Mouse (Mus musculus) left cerebral cortex, adult 11 months (tissue): ENCODE measurements around the gene 1700113H08Rik.

Experiments
- DNase-seq: peaks from one replicate; pipeline ENCODE4 v3.0.0; 2022; ENCODE audit warnings: low spot score

1700113H08Rik gene

DNA sequence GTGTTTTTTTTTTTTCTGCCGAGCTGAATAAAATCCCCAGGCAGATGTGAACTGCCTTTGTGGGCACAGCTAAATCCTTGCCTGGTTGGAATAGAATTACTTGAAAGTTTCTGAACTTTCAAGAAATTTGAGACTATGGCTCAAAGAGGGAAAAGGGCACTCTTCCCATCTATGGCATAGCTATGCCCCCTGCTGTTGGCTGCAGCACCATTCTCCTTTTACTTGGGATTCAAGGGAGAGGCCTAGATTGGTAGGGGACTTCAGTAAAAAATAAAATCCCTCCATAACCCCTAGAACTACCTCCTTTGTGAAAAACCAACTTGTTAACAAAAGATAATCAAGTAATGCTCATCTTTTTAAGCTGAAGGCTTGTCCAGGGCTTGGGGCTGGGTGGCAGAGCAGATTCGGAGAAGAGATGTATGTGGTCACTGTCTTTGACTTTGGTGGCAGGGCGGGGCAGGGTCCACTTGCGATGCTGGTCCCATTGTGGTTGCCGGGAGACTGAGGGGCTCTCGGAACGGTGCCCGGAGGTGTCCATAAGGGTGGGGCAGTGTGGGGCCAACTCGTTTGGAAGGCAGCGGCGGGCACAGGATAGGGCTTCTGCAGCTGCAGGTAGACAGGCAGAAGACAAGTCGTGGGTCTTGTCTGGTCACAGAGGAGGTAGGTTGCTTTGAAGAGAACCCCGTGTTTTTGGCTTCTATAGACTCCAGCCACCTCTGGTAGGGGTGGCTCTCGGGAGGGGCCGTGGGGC lies at the start of gene 1700113H08Rik:
TSS of gene 1700113H08Rik (plus strand) at position 546 of the 751 bp plus-strand sequence.
- no peak for DNase-seq

DNA sequence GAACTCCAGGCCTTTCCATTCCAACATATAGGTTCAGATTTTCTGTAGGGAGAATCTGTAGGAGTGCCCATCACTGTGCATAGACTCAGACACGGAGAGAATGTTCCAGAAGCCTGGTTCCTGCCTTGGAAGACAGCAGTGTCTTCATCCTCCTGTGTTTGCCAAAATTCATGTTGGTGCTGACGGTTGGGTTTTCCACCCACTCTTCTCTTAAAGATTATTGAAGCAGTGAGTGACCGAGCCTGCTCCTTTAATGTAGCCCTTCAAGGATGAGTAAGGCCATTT lies 49.7 kb upstream of the 1700113H08Rik start:
- no peak for DNase-seq

DNA sequence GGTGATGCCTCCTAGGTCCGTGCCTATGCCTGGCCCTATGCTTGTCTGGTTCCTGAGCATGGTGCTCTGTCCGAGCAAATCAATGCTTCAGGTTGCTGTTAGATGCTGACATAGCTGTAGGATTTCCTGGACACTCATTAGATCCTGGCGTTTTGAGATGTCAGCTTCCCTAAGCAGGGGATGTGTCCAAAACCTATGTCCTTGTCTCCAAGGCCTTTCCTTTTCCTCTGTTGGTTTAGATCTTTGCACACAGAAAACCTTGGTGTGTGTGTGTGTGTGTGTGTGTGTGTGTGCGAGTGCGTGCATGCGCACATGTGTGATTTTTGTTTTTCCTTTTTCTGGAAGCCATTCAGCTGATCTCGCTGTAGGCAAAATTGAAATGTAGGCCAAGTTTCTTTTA lies 45.8 kb upstream of the 1700113H08Rik start:
- DNase-seq, result no peak

DNA sequence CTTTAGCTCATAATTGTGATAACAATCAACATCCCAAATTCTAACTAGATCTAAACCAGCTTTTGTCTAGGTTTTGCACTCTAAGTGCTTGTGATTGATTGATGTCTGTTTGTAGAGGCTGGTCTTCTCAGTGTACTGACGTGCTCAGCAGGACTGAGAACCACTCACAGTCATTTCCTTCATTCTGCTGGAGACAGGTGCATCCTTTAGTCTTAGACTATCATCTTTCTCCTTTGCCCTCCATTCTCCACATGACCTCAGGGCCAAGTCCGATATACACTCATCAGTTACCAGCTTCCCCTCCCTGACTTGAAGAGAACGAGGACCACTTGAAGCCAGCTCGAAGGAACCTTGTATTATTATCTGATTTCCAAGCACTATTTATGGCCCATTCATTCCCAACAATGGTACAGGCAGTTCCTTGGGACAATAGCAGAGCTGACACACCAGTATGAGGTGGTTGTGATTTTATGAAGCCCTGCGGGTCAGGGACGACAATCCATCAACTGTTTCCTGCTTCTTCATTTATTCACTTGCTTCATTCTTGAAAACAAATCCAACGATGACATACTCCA lies 43.4 kb upstream of the 1700113H08Rik start:
- no peak for DNase-seq

DNA sequence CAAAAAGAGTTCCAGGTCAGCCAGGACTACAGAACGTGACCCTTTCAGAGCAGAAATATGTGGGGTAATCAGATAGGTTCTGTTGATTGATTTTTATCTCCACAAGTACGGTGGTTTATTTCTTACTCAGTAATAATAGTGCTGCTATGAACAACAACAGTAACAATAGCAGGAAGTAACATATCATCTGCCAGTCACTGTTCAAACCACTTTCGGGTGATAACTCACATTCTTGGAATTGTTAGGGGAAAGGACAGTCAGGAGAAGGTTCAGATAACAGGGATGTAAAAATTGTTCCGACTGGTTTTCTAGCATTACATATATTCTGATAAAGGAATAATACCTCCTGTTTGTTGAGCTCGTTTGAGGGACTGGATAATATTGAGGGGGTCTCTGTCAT lies 42.4 kb upstream of the 1700113H08Rik start:
- no peak for DNase-seq

DNA sequence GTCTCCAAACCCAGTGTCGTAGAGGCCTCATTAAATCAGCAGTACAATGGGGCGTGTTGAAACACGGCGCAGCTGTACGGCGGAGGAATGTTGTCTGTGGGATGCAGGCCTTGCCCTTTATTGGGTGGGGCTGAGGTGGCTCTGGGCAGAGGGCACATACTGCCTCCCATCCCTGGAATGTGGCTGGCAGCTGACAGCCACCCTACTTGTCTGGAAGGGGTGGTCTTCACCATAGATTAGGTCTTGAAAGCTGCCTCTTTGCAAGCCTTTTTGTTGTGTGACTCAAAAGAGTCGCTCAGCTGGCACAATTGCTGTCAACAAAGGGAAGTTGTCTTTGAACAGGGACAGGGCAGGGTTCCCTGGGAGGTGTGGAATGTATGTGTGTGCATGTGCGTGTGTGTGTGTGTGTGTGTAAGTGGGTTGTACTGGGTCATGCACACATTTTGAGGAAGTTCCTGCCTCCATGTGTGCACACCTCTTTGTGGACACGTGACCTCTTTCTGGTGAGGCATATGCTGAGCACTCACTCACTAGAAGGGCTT lies 41.6 kb upstream of the 1700113H08Rik start:
- no peak for DNase-seq

DNA sequence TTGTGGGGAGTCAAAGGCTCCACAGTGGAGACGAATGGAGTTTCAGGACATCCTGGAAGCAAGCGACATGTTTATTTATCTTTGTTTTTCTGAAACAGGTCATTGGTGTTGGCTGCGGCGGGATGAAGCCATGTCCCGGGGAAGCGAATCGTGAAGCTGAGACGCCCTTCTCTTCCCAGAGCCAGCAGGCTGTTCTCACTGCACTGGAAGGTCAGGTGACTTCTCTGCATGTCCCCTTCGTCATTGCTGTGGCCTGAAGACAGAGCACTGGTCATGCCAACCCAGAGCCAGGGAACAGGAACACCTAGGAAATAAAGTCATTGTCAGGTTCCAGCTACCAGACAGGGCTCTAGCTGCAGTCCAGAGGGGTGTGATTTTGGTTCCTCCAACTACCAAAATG lies 39.0 kb upstream of the 1700113H08Rik start:
- DNase-seq, result no peak

DNA sequence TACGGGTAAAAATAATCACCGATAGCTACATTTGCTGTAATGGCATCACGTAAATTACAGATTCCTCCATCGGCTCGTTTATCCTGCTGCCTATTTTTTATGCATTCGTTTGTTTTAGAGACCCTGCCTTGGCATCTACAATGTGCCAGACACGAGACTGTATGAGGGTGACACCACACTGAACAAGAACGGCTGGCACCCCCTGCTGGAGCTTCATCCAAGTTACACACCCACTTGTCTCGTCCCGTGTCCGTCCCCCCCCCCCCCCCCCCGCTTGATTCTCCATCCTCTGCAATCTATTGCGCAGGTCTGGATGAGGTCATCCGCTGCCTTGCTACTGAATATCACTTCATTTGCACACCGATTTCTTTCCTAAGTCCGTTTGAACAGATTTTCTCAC lies 37.1 kb upstream of the 1700113H08Rik start:
- DNase-seq, result no peak

DNA sequence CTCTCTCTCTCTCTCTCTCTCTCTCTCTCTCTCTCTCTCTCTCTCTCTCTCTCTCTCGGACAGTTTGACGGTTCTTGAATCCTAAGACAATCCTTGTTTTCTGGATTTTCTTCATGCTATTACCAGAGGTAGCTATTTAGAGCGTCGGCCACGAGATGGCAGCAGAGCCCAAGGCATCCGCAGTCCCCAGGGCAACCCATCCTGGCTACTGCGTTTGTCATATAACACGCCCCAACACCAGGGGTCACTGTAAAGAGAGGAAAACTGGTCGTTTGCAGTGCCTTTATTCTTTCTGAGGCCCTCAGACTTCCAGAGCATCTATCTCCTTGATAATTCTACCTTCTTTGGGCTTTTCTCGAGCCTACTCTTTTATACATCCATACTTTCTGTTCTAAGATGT lies 33.0 kb upstream of the 1700113H08Rik start:
- DNase-seq, result peak; percentile 63

DNA sequence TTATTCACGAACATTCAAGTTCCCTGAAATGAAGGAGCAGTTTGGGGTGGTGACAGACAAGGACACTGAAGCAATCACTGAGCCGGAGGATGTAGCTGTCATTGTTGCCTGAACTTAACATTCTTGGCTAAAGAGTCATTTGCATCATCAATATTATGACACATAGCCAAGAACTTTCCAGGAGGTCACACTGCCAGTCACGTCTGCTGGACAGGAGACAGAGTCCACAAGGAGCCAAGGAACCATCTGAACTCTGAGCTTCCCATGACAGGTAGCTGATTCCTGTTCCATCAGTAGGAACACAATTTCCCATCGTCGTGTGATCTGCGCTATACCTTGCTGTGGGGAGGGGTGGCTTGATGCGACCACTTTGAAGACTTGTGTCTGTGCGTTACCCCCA lies 25.1 kb upstream of the 1700113H08Rik start:
- DNase-seq, result no peak

DNA sequence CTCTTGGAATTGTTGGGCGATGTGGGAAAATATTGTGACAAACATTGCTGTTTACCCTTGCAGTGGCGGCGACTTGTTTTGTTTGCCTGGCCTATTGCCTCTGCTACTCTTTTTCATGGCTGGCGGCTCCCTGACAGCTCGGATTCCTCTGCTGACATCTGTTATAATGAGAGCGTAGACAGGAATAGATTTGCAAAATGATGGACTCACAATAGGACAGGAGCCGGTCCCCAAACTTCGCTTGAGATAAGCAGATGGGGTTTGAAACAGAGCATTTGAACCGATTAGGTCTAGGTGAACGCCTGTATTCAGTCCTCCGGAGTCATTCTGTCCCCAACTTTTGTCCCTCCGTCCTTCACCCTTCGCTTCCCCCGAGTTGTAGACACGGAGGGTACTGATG lies 22.0 kb upstream of the 1700113H08Rik start:
- DNase-seq, result no peak

DNA sequence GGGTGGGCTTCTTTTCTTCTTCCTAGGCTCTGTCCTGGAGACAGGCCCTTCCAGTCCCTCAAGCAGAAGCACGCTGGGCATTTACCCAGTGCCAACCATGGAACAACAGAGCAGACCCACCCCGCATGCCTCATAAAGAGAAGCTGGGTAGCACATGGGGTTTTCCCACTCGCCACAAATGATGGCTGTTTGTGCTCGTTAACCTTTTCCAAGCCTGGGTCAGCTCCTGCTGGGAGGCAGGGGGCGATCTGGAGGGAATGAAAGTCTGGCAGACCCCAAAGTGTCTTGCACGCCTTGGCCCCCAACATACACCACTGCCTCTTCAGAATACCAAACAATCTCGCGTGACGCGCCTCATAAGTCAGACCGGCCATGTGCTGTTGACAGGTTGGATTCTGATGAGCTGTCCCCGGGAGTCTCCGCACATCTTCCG lies 21.6 kb upstream of the 1700113H08Rik start:
- no peak for DNase-seq

DNA sequence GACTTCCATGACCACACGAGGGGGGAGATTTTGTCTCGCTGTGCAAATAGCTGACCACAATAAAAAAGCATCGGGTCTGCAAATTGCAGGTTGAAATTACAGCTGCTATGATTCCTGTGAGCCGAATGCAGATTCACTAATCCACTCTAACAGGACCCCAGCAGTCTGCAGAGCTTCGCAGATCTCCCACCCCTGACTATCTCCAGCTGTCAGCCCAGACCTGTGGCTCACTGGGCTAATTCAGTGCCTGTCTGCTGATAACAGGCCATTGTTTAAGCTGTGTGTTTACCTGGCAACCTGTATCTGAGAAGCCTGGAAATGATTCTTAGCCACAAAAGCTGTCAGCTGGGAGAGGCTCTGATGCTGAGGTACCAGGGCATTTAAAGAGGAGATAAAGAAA lies 20.8 kb upstream of the 1700113H08Rik start:
- no peak for DNase-seq

DNA sequence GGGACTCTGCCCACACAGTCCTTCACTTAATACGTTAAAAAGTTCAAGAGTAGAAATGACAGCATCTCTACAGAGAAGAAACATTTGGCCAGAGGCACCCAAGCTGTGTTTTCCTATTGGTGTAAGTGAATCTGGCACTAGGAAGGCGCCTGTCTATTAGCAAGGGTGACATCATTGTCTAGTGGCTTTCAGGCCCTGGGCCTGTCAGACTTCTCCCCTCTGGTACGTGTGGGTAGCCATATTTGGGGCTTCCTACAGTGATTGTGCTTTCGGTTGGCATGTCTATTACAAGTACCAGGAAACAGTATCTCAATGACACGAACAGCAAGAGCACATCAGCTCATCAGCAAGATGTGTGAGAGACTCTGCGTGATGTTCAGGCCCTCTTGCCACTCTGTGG lies 18.5 kb upstream of the 1700113H08Rik start:
- no peak for DNase-seq

DNA sequence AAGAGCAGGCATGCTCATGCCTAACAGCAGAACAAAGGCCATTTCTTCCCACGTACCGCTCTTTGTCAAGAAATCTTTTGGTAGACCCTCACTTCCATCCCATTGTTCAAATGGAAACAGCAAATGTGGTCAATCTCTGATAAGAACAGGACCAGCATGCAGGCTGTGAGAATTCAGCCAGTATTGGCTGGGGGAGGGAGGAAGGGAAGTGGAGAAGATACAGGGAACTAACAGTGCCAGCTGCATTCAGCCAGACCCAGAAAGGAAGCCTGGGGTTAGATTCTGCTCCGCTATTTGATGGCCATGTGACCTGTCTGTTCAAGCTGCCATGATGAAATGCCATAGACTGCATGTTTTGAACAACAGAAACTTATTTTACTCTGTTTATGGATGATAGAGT lies 18.0 kb upstream of the 1700113H08Rik start:
- no peak for DNase-seq

DNA sequence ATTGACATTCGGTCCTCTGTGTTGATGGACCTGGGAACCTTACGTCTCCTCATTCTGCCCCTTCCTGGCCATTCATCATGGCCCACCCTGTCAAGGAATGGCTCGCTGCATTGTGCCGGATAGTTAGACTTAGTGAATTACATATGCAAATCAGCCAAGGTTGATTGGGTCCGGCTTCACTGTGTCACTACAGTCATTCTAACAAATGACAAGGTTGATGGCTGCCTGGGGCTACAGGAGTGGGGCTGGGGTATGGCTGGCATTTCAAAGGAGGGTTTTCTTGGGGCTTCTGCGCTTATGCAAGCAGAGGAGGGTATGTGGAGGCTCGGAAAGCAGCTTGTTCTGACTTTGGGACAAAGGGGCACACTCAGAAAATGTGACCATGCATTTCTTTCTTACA lies 16.6 kb upstream of the 1700113H08Rik start:
- DNase-seq, result no peak

DNA sequence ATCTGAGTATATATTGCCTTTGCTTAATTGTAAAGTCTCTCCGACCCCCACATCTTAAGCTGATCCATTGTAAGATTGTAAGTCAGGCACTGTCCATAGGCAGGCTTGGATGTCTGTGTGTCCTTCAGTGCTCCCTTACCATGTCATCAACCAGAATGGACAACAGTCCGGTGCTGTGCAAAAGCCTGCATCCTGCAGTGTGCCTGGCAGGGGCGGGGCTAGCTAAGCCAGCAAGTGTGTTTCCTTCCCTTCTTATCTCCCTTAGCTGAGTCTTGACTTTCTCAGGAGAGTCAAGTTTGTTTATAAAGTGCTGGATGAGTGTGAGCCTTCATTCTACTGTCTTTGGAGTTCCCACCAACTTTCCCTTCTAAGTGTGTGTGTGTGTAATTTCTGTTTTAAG lies 12.6 kb upstream of the 1700113H08Rik start:
- no peak for DNase-seq

DNA sequence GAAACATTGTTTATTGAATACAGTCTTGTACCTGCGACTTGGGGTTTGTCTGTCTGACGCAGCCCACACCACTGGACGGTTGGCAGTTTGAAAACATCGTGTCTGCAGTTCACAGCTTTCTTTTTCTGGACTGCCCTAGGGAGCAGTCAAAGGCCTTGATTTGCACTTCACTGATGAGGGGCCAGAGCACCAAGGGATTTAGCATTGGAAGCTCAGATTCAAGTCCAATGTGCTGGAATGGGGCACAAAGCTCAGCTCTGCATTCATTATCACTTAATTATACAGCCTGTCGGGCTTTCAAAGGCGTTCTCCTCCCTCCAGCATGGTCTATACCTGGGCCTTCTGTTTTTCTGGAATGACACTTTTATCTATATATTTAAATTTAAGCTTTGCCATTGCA lies 11.4 kb upstream of the 1700113H08Rik start:
- DNase-seq, result no peak

DNA sequence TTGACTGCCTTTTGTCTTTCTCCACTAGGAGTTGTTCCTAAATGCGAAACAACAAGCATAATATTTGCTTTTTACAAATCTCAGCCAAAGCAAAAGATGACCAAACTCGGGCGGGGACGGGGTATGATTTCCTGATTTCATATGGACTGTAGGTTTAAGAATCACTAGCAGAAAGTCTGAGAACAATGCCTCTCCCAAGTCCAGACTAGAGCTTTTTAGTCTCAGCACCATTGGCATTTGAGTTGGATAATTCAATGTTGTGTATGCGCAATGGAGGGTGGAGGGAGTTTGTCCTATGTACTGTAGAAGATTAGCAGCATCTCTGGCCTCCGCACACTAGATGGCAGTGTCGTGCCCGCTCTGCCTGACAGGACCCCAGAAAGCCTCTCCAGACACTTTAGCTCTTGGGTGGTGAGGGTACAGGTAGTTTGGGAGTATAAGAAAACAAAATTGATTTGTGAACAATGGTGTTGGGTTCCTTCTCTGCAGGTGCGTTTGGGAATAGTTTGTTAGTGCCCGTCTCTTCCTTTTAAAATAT lies 10.8 kb upstream of the 1700113H08Rik start:
- DNase-seq, result no peak

DNA sequence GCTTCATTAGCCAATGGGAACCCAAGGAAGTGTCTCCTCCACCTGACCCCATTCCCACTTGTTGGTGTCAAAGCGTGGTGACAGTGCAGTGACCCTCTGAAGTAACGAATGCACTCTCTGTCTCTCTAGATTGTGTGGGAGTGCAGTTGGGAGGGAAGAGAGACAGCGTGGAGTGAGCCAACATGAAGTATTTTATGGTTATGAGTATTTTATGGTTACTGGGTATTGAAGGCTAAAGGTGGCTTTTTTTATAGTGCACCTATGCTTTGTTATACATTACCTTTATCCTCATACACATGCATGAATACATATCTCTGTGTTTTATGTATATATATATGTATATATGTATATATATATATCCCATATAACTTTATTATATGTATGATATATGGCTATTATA lies 8.7 kb upstream of the 1700113H08Rik start:
- no peak for DNase-seq

DNA sequence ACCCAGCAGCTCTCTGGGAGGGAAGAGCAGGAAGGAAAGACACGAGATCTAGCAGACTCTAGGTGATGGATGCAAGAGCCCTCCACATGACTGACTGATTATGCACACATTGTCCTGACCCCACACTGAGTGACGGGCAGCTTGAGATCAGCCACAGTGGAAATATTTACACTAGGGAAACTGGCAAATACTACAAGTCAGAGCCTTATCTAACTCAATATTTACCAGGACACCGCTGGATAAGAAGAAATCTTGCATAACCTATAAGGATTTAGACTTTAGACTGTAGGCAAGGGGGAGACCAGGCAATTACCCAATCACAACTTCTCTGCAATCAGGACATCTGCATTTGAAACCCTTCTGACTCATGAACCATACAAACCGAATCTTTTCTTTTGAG lies 6.1 kb upstream of the 1700113H08Rik start:
- no peak for DNase-seq

DNA sequence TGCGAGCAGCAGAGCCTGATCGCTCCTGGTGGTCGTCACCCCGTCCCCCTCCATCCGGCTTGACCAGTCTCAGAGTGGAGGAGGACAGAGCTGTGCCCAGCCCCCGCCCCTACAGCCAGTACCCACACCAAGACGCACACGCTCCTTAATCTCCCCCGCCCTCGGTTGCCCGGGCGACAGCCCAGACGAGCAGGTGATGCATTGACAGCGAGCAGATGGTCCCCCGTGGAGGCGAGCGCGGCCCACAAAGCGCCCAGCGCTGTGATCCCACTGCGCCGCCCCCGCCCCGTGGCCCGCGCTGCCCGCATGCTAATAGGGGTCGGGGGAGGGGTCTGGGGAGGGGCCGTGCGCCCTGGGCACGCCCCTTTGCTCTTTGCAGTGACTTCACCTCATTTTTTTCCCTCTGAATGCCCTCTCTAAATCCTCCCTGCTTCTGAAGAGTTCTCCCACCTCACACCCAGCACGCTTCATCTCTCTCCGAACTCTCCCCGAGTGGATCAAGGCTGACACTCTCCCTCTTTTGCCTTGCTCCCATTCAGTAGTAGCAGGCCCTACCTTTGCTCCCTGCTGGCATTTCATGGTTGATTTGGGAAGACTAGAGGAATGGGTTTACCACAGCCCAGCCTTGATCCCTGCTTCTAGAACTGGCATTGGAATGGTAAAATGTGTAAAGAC lies 543 bp downstream of the 1700113H08Rik start:
- peak; percentile 29 for DNase-seq

DNA sequence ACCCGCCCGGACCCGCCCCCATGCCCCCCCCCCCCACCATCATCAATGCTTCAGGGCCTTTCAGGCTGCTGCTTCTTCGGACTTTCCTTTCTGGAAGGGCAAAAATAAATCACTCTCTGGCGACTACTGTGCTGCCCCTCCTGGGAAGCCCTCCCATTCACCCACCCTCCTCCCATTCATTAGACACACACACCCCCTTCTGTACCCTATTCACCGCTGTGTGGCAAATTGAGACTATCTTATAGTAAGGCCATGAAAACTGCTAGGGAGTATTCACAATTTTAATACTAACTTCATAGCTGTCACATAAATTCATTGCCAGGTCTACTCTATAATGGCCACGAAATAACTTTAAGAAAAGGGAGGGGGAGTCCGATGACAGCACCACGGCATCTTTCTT lies 1.1 kb downstream of the 1700113H08Rik start:
- DNase-seq, result no peak
